Mouse (Mus musculus) heart, postnatal 10 days (tissue): Measurements from ENCODE around the gene Ormdl2. TPM values are rescaled to one million over a fixed set of nuclear protein-coding genes. Genes with fewer than 3 reads are reported as not detected.

ENCODE experiments used
- DNase-seq, 2 experiments: peaks; one replicate each; pipeline ENCODE4 v3.0.0; 2021
- intact Hi-C: fragments of 180-260 bp; cut with DNase I; formaldehyde crosslinking; loops from one replicate; pipeline ENCODE4 v1.15.1; 2025
- total RNA-seq, 2 experiments: library from RNA; stranded (reverse); gene quantifications; 2 replicates each; pipeline ENCODE4 v1.2.3; 2021

The Ormdl2 gene
- total RNA-seq, 2 experiments from 2014 or later, result 6.5 to 9.8 TPM

DNA sequence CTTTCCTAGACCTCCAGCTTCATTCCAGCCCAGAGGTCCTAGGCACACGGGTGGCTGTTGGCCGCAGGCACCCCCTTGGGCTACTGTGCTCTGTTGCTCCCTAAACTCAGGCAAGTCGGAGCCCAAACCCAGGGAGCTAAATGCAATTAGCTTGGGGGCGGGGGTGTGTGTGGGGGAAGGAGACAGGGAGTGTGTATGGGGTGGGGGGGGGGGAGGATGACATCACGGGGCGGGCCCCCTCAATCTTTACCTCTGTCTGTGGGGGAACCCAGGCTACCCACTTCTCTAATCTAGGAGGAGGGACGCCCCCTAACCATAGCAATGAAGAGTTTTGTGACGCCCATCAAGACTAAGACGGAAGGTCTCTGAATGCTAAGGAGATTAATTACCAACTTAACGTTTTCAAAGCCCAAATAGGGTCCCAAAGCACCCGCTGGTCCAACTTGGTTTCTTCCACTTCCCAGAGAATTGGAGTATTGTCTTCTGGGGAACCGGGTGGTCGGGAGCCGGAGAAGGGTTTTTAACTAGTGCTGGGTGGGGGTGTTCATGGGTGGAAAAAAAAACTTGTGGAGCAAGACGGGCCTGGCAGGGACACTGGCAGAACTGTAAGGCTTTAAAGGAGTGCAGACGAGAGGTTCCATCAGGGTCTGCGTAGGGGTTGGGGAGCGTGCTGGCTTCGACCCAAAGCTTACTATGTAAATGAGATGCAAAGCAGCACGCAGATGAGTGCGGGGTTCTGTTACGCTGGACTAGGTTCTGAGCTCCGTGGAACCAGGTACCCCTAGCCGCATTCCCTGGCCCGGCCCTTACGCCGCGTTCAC is 17.0 kb downstream of the Ormdl2 start, which contains the start of gene Tmem198b:
Gene Tmem198b (minus strand): TSS at position 100 of the 821 bp plus-strand sequence.
- intact Hi-C loops, result loop anchor here (1.0 to 2.0 kb wide), 2 partner anchors 26 to 56 kb away; no protein-coding TSS in a partner anchor
- DNase-seq, result peak; percentile 82 to 83

DNA sequence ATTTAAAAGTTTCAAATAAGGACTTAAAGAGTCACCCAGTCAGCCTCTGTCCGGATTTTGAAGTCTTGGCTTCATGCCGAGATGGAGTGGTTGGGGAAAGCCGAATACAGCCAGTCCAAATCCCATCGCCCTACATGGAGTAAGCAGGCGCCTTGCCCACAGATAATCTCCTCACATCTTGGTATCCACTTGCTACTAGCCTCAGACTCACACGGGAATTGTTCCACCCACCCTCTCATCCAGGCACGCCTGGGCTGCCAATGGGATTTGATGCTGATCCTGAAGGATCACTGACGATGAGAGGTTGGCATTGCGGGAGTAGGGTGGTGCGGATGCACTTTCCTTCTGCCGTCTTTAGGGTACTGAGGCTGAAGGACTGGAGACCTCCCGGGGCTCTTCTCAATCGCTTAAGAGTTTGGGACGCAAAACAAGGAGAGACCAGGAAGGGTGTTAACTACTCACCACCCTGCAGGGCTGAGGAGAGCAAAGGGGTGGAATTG is 17.6 kb downstream of the Ormdl2 start, which contains the start of gene Dnajc14:
Gene Dnajc14 (plus strand): TSS at position 292 of the 500 bp plus-strand sequence.
- peak; percentile 73 to 80 for DNase-seq
- intact Hi-C loops, result loop anchor here (1.0 to 2.0 kb wide), 2 partner anchors 25 to 56 kb away; no protein-coding TSS in a partner anchor

DNA sequence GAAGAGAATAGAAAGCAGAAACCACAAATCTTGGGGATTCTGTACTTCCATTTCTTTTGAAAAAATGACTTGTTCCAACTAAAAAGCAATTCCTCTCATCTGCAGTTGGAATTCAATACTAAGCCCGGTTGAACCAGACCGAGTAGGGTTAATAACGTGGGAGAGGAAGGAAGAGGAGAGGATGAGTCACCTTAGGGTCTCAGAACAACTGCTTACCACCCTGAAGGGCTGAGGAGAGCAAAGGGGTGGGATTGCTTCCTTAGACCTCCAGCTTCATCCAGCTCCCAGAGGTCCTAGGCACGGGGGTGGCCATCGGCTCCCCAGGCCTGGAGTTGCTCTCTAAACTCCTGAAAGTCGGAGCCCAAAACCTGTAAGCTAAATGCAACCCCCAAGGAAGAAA is 18.1 kb downstream of the Ormdl2 start:
- intact Hi-C loops, result no loop called here
- no peak for DNase-seq

DNA sequence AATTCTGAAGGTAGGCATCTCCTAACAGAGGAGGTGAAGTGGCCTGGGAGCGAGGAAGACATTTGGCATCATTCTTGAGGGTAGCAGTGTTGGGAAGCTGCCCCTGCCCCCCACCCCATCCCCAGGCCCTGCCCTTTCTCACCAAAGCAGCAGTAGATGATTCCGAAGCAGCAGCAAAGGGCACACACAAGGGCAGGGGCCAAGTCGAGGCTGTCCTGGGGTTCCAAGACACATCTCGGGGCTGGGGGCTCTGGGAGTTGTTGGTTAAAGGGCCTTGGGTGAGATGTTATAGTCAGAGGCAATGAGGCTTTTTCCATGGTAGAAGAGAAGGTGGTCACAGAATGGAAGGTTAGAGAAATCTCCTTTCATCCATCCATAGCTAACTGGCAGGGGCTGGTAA is 18.5 kb downstream of the Ormdl2 start:
- intact Hi-C loops, result no loop called here
- no peak for DNase-seq

DNA sequence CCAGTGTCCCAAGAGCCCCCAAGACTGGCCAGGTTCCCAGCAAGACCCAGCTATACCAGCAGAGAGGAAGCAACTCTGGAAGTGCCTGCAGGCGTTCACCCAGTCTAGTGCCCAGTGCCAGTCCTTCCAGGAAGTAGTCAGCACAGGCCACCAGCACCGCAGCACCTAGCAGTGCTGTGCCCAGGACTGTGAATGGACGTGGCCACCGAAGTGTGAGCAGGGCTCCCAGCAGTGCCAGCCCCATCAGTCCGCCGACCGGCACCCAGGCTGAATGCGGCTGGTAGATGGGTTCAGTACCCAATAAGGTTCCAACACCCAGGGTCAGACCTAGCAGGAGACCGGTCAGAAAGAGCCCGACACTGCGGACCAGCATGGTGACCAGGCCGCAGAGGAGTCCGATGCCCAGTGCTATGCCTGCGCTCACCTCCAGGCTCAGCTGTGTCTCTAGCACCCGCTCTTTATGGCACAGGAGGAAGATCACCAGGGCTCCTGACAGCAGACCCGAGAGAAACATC is 19.4 kb downstream of the Ormdl2 start:
- DNase-seq, result no peak
- intact Hi-C loops, result no loop called here

DNA sequence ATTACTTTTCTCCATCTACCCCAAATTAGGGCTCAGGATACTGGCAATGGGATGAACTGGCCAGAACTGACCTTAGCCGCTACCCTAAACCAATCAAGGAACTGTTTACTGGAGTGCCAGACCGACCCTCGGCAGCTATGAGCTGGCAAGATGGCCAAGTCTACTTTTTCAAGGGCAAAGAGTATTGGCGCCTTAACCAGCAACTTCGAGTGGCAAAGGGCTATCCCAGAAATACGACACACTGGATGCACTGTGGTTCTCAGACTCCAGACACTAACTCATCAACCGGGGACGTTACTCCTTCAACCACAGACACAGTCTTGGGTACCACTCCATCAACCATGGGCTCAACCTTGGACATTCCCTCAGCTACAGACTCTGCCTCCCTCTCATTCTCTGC is 22.8 kb downstream of the Ormdl2 start:
- no peak for DNase-seq
- intact Hi-C loops, result no loop called here

DNA sequence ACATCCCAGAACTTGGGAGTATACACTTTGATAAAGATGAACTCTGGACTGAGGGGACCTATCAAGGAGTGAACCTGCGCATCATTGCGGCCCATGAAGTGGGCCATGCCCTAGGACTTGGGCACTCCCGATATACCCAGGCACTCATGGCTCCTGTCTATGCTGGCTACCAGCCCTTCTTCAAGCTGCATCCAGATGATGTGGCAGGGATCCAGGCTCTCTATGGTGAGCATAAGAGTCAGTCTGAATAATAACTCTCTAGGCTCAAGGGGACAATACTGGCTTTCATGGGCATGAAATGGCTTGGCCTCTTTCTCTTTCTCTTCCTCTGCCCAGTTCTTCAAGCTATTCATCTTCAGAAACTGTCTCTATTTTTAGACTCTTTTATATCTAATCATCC is 25.9 kb downstream of the Ormdl2 start:
- intact Hi-C loops, result no loop called here
- no peak for DNase-seq

DNA sequence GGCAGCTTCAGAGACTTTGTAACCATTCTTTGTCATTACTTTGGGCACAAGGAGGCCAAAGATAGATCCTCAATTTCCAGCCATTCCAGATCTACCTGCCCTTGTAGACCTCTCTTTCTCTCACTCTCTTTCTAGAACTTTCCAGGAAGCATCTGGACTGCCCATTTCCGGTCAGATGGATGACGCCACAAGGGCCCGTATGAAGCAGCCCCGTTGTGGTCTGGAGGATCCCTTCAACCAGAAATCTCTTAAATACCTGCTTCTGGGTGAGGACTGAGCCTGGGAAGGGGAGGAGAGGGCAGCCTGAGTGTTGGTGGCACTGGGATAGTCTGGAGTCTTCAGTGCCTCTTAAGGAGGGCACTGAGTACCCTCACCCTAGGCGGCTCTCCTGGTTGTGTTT is 27.1 kb downstream of the Ormdl2 start:
- no peak for DNase-seq
- intact Hi-C loops, result no loop called here

DNA sequence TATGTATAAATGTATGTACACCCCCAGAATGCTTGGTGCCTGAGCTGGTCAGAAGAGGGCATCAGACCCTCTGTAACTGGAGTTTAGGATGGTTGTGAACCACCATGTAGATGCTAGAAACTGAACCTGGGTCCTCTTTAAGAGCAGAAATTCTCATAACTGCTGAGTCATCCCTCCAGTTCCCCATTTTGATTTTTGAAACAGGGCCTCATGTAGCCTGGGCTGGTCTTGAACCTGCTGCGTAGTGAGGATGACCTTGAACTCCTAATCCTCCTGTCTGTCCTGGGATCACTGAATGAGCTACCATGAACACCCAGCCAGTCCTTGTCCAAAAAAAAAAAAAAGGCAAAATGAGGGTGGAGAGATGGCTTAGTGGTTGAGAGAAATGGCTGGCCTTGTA is 28.2 kb downstream of the Ormdl2 start:
- DNase-seq, result no peak
- intact Hi-C loops, result no loop called here

DNA sequence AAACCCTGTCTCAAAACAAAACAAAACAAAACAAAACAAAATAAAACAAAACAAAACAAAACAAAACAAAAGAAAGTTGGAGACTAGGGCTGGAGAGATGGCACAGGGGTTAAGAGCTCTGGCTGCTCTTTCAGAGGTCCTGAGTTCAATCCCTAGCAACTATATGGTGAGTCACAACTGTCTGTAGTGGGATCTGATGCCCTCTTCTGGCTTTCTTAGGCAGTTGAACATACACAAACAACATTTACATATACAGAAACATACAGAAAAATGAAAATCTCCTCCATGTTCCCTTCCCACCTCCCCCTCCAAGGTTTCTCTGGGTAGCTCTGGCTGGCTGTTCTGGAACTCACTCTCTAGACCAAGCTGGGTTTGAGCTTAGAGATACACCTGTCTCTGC is 29.4 kb downstream of the Ormdl2 start:
- intact Hi-C loops, result no loop called here
- no peak for DNase-seq

DNA sequence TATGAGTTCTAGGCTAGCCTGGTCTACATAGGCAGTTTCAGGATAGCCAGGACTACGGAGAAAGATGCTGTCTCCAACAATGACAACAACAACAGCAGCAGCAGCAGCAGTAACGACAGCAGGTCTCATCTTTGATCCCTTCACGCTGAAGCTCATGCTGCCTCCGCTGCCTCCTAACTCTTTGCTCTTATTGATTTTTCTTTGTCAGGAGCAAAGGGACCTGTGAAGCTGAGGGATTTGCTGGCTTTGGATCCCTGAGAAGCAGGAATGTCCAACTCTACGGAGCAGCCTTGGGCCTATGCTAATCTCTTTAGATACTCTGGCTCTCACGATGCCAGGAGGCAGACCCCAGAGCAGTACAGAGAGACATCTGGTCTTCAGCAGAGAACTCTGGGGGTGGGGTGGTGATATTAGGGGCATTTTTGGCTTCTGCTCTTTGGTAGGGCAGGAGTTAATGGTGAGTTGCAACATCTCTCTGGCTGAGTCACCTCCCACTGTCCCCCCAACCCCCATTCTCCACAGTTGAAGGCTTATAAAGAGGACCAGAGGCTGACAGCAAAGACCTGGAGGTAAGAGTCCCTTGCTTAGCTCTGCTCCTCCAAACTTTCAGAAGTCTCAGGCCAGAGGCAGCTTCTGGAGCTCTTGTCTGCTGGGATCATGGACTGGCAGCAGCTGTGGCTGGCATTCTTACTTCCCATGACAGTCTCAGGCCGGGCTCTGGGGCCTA is 30.9 kb downstream of the Ormdl2 start, which contains the start of gene Mmp19:
Gene Mmp19 (plus strand): TSS at position 513 of the 727 bp plus-strand sequence.
- intact Hi-C loops, result no loop called here
- DNase-seq, result peak; percentile 41 to 46

DNA sequence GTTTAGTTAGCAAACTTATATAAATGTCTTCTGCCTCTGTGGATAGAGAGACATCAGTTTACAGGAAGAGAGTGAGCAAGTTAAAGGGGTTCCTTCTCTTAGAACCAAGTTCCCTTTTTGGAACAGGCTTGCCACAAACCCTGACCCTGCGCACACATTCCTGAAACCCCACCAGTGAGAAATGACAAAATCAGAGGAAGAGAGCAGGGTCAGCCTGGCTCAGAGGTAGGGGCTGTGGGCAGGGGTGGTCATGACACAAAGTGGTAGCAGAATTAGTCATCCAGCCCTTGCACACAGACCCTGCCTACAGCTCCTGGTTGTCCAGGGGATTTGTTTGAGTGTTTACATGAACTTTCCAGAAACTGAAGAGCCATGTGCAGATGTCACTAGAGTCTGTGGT is 41.2 kb downstream of the Ormdl2 start:
- no peak for DNase-seq
- intact Hi-C loops, result no loop called here

DNA sequence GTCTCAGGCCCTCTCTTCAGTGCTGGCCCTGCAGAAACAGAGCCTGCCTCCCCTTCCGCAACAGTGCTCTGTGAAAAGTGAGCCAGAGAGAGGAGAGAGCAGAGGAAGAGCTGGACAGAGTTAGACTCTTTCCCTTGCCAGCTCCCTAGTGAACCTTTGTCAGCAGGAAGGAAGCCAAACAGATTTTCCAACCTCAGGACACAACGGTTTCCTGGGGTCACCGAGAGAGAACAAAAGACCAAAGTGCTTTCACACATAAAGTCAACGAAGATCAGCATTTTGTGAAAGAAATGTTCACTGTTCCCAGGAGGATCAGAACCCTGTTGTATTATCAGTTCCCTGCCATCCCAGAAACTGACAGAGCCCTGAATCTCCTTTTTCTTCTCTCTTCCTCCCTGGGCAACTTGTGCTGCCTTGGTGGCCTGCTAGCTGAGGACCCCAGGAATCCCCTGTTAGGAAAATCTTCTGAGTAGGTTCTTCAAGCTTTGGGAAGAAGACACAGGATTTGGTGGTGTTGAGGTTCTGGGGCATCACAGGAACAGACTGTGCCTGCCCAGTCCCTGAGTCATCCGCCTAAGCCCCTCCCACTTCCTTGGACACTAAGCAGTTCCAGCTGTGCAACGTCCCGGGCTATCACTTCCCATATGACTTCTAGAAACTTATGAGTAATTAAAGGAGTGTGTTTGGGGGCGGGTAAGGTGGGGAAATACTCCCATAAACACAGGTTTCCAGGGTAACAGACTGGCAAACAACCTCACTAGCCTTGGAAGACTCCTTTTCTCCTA is 42.2 kb downstream of the Ormdl2 start:
- DNase-seq, result peak; percentile 90 to 91
- intact Hi-C loops, result loop anchor here (2.0 kb wide), 1 partner anchor 26 kb away; the partner anchor contains the start of genes Dnajc14 and Tmem198b

DNA sequence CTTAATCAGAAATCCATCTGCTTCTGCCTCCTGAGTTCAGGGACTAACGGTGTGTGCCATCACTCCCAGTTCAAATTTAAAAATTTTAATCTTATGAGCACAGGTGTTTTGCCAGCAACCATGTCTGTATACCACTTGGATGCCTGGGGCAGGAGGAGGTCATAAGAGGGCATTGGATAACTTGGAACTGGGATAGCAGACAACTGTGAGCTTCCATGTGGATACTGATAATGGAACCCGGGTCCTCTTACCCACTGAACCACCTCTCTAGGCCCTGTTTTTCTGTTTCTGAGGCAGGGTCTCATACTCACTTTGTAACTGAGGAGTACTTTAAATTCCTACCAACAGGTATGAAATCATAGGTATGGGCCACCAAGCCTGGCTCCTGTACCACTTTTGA is 43.0 kb downstream of the Ormdl2 start:
- DNase-seq, result no peak

DNA sequence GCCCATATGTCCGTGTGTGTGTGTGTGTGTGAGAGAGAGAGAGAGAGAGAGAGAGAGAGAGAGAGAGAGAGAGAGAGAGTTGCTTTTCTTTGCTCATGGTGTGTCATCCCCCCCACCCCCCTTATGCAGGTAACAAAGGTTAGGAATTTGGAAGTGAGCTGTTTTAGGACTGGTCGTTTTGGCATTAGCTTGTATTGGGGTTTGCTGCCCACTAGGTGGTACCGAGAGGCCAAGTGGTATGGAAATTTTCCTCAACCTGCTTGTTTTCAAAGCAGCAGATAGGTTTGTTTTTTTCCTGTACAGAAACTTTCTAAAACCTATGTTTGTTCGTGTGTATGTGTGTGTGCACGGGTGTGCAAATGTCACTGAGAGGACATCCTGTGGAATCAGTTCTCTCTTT is 47.8 kb downstream of the Ormdl2 start:
- no peak for DNase-seq
- intact Hi-C loops, result no loop called here

More for the DNA sequence above, 43.0 kb downstream of the Ormdl2 start:
- intact Hi-C loops, result loop anchor here (2.0 kb wide), 1 partner anchor 26 kb away; the partner anchor contains the start of genes Dnajc14 and Tmem198b

DNA sequence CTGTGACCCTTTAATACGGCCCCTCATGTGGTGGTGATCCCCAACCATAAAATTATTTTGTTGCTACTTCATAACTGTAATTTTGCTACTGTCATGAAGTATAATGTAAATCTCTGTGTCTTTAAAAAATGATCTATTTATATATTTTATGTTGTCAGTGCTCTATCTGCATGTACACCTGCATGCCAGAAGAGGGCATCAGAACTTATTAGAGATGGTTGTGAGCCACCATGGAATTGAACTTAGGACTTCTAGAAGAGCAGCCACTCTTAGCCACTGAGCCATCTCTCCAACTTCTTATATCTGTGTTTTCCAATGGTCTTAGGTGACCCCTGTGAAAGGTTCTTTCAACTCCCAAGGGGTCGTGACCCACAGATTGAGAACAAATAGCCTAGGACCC is 48.5 kb downstream of the Ormdl2 start:
- intact Hi-C loops, result no loop called here
- no peak for DNase-seq
